Mouse (Mus musculus) small intestine, adult 2 months (tissue): Measurements from ENCODE around the gene Mmachc.

Source experiments
- CTCF ChIP-seq: fragments of 200-500 bp; IDR thresholded peaks from 2 replicates; pipeline ENCODE4 v1.5.1; 2012; ENCODE audit warnings: low read depth, mild to moderate bottlenecking, control low read depth, inconsistent platforms, low read length, moderate library complexity, mixed read lengths; ENCODE audit not compliant: insufficient replicate concordance, insufficient read length; ENCODE audit errors: extremely low read depth
- POLR2A ChIP-seq: fragments of 200-500 bp; IDR thresholded peaks from 2 replicates; pipeline ENCODE4 v1.6.1; 2012; ENCODE audit warnings: low read depth, mild to moderate bottlenecking, control low read depth, inconsistent platforms, low read length, moderate library complexity

DNA sequence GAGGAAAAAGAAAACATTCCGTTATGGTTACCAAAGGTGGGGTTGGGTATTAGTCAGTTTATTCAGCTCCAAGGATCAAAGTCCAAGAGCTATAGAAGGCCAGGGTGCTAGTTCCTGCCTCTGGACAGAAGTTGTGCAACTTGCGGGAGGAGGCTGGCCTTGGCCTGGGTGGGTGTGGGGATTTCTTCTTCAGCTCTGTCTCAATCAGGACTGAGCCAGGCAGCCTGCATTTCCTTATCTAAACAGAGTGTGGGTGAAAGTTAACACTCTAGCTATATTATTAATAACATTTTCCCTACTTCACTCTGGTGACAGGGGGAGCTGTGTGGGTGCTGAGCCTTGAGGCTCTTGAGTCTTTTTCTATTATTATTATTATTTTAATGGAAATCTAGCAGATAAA lies 35.4 kb downstream of the Mmachc start:
- TF ChIP-seq CTCF = no peak
- TF ChIP-seq POLR2A = no peak
